Mouse (Mus musculus) lung, postnatal 10 days (tissue): ENCODE measurements around the gene Pltp.
"Not testable (repeated sequence)": the region's sequence is repeated elsewhere in the genome, so short reads cannot be mapped to it uniquely, and the experiment has no call there.

ENCODE experiments used
- DNase-seq: peaks from one replicate; pipeline ENCODE4 v3.0.0; 2021

The Pltp gene

DNA sequence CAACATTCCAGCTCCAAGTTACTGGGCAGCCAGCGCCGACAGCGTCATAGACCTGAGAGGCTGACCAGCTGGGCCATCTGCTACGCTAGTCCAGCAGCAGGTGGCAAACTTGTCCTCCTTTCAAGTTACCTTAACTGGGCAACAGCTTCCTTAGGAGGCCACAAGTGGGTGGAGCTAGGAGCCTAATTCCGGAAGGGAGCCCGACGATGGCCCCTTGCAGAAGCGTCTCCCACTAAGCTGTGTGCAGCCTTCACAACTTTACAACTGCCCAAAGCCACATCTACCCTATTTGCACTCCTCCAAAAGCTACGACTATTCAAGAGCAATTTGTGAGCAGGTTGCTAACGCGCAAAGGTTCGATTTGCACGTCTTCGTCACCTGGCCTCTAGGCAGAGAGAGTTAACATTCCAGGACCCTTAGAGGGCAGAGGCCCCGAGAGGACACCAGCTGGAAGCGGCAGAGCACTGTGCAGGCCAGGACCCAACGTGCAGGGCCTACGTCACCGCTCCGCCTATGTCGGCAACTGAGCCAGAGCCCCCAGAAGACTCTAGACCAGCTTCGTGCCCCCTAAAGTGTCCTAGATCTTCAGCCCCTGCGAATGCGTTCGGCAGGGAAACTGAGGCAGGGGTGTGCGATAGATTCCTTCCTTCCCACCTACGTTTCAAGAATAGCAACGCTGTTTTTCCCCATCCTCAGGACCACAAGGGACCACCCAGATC, 21.2 kb upstream of the Pltp start:
- peak; percentile 79 for DNase-seq

DNA sequence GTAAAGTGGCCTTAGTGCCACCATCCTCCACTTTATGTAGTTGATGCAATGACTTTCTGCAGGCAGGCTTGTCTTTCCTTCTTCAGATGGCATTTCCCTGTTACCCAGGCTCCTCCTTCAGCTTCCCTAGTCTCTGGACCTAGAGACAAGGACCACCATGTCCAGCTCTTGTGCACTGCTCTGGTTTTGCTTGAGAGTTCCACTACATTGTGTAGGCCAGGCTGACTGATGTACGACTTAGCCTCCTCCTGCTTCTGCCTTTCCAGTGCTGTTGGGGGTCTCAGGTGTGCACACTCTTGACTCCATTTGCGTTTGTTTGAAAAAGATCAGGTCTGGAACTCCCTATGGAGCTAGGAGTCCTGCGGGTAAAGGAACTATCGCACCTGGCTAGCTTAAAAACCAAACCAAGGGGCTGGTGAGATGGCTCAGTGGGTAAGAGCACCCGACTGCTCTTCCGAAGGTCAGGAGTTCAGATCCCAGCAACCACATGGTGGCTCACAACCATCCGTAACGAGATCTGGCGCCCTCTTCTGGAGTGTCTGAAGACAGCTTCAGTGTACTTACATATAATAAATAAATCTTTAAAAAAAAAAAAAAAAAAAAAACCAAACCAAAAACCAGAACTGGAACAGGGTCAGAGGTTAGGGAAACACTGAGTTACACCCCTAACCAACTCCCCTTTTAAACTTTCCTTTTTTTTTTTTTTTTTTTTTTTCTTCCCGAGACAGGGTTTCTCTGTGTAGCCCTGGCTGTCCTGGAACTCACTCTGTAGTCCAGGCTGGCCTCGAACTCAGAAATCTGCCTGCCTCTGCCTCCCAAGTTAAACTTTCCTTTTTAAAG, 20.1 kb upstream of the Pltp start:
- DNase-seq: not testable (repeated sequence)

DNA sequence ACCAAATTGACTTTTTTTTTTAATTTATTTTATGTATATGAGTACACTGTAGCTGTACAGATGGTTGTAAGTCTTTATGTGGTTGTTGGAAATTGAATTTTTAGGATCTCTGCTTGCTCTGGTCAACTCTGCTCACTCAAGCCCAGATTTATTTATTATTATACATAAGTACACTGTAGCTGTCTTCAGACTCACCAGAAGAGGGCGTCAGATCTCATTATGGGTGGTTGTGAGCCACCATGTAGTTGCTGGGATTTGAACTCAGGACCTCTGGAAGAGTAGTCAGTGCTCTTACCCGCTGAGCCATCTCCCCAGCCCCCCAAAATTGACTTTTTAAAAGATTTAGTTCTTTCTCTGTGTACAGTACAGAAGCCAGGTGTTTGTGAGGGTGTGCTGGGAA, 18.1 kb upstream of the Pltp start:
- not testable (repeated sequence) for DNase-seq

- peak; percentile 83 for DNase-seq
These were observed 16.8 kb upstream of the Pltp start for GRCm38 (mm10) chr2:164874239-164874769.

DNA sequence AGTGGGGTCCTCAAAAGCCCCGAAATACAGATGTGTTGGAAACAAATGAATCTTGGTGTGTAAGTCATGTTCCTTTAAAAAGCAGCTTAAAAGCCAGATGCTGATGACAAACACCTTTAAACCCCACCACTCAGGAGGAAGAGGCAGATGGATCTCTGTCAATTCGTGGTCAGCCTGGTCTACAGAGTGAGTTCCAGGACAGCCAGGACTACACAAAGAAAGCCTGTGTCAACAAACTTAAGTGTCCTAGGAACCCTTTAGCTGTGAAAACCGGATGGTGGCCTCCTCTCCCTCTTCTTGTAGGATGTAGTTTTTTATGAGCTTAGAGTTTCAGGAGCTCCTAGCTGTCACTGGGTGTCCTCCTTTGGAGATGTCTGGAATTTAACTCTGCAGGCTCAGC, 16.1 kb upstream of the Pltp start:
- peak; percentile 26 for DNase-seq

GRCm38 (mm10) chr2:164871602-164872303, 14.2 kb upstream of the Pltp start:
- DNase-seq: no peak

DNA sequence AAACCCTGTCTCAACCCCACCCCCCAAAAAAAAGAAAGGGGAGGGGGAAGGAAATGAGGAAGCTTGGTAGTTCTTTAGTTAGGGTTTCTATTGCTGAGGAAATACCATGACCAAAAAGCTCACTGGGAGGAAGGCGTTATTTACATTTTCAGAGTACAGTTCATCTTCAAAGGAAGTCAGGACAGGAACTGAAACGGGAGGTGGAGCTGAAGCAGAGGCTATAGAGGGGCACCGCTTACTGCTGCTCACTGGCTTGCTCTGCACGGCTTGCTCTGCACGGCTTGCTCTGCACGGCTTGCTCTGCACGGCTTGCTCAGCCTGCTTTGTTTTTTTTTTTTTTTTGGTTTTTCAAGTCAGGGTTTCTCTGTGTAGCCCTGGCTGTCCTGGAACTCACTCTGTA, 11.0 kb upstream of the Pltp start:
- DNase-seq: peak; percentile 52

DNA sequence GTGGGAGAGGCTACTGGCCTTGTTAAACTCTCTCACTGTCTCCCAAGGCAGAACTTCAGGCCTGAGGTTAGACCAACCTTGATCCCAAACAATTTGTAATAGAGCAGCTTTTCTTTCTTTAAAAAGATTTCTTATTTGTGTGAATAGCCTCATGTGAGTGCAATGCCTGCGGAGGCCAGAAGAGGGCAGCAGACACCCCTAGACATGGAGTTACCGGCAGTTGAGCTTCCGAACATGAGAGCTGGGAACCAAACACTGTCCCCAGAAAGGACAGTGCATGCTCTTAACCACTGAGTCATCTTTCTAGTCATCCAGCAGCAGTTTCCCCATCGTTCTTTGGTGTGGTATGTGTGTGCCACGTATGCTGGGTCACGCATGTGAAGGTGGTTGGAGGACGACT, 10.1 kb upstream of the Pltp start:
- DNase-seq: peak; percentile 60

GRCm38 (mm10) chr2:164866741-164867551, 9.4 kb upstream of the Pltp start:
- peak; percentile 92 for DNase-seq

DNA sequence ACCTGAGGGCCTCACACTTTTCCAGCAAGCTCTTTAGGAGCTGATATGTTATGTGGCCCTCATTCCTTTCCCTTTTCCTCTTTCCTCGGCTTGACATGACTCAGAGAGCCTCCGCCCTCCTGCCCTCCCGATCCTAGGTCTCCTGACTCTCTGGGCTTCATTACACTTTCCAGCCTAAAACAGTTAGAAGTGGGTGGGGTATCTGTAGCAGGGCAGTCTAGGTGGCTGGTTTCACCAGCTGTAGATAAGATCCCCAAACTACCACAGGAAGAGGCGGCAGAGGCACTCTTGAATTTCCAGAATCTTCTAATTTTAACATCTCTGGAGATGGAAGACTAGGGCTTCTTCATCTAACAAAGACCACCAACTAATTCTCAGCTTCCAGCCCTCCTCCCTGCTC, 7.1 kb upstream of the Pltp start:
- no peak for DNase-seq

DNA sequence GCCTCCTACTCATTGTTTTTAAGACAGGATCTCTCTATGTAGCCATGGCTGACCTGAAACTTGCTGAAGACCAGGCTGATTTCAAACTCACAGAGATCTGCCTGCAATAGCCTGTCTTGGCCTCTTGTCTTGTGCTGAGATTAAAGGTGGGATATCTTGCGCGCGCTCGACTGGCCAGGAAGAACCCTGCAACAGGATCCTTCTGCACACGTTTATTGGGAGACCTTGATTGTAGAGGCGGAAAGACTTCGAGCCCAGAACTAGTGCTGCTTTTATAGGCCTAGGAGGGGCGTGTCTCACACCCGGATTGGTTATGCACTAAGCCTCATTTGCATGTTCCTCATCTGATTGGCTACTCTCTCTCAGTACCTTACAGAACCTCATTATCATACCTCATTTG, 5.9 kb upstream of the Pltp start:
- DNase-seq: not testable (repeated sequence)

- DNase-seq: peak; percentile 96
These were observed 4.8 kb upstream of the Pltp start for GRCm38 (mm10) chr2:164862179-164862861.

DNA sequence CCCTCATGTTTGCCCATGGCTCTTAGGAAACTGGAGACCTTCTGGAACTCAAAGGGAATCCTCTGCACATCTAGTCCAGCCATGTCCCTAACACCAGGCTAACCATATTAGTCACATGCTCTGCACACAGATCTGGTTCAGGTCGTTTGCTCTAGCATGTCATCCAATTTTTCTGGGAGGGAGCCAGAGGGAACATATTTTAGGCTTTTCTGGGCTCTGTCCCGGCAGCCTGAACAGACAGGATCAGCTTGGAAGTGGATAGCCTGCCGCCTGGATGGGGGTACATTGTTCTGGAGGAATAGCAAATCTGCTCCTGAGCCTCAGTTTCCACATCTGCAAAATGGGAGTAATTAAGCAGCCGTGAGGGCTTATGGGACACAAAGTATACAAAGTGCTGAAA, 3.6 kb upstream of the Pltp start:
- DNase-seq: peak; percentile 59

DNA sequence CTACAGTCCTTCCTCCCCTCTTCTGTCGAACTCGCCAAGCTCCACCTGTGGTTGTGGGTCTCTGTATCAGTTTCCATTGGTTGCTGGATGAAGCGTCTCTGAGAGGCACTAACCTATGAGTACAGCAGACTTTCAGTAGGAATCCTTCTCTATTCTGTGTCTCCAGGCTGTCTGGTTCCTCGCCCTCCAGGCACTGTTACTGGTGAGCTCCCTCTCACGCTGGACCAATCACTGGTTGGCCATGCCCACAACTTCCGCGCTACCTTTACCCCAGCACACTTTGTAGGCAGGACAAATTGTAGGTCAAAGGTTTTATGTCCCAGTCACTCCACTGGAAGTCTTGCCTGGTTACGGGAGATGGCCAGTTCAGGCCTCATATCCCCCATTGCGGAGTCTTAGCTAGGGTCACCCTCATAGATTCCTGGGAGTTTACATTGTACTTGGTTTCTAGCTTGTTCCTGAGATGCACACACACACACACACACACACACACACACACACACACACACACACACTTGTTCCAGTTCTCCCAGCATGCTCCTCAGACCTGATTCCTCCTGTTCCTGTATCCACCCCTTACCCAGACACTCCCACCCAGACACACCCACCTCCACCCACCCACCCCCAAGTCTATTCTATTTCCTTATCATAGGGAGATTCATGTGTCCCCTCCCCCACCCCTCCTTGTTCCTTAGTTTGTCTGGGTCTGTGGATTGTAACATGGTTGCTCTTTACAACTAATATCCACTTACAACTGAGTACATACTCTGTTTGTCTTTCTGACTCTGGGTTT, 2.3 kb upstream of the Pltp start:
- DNase-seq: no peak

DNA sequence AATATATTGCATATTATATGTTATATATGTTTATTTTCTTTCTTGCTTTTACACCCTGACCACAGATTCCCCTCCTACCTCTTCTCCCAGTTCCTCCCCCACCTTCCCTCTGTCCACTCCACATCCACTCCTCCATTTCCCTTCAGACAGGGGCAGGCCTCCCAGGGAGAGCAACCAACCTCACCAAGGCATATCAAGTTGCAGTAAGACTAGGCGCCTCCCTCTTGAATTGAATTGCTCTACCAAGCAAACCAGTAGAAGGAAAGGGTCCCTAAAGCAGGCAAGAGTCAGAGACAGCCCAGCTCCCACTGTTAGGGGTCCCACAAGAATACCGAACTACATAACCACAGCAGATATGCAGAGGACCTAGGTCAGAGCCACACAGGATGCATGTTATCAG, 1.6 kb upstream of the Pltp start:
- no peak for DNase-seq

GRCm38 (mm10) chr2:164857842-164858553, 487 bp upstream of the Pltp start:
- DNase-seq: no peak

GRCm38 (mm10) chr2:164856309-164857100, 1.0 kb downstream of the Pltp start:
- peak; percentile 40 for DNase-seq

- not testable (repeated sequence) for DNase-seq
These were observed 1.9 kb downstream of the Pltp start for GRCm38 (mm10) chr2:164855572-164855971.

GRCm38 (mm10) chr2:164850061-164850460, 7.5 kb downstream of the Pltp start:
- no peak for DNase-seq
